Mouse (Mus musculus): ENCODE measurements at regions not wholly inside any gene's neighbourhood (a gene's known extent, or its start where the extent isn't known, plus 50 kb on each side); places are given as distances from the start of the nearest gene placed in this dataset.

DNA sequence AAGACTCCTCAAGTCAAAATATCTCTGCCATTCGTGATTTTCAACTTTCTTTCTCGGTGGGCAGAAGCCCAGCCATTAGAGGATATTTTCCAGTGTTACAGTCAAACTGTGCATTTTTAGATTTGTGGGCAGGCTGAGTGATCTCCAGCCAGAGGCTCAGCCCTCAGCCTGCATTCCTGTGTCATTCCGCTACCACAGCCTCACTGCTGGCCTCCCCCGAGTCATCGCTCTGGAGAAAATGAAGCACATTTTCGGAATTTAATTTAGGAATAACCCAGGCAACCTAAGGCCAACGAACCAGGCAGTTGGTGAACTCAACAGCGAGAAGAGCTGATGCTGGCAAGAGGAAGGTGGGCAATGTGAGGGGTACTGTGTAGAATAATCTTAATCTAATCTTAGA lies 80.9 kb upstream of the Nudt7 start:
- DNase-seq (ENCODE audit: low spot score in 2 of 2), result no peak

DNA sequence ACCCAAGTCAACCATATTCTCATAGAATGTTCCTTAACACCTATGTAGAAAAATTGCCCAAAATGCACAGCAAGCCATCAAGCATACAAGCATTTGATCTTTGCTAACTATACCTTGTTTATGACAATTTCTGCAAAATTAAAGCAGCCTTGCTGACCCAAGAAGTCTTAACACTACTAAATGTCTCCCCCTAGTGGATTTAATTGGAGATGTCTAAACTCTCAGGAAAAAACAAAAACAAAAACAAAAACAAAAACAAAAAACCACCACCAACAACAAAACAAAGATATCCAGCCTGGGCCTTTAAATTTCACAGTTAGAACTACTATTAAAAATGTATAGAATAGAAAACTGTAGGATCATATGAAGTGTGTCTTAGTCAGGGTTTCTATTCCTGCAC lies 69.8 kb upstream of the Nudt7 start:
- DNase-seq (ENCODE audit: low spot score in 2 of 2), result no peak

DNA sequence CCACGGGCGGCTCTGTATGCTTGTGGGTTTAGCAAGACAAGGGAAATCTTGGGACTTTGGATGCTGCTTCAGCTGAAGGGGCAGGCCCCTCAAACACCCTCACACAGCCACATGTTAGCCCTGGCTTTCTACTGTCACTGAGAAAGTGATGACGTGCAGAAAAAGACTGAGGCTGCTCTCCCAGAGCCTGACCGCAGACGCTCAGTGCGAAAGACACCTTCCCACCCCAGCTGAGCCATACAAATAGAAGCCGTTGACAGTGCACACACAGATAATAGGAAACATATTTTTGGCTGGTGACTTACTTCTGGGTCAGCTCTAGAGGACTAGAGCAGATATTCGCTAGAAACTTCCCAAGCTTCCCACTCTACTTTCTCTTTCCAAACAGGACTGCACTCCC lies 61.0 kb upstream of the Nudt7 start:
- DNase-seq (ENCODE audit: low spot score in 2 of 2), result no peak

DNA sequence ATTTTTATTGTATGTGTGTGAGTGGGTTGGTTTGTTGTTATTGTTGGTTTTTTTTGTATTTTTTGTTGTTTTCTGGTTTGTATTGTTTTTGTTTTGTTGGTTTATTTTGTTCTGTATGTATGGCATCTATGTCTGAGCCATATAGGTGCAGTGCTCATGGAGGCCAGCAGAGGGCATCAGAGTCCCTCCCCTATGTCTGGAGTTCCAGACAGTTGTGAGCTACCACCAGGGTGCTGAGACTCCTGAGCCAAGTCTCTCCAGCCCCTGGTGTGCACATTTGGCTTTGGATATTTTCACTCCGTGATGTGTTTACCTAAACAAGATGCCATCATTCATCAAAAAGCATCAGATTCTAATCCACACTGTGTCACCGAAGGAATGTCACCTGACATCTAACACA lies 59.2 kb upstream of the Nudt7 start:
- DNase-seq (ENCODE audit: low spot score in 2 of 2), result peak; percentile 15 to 61

DNA sequence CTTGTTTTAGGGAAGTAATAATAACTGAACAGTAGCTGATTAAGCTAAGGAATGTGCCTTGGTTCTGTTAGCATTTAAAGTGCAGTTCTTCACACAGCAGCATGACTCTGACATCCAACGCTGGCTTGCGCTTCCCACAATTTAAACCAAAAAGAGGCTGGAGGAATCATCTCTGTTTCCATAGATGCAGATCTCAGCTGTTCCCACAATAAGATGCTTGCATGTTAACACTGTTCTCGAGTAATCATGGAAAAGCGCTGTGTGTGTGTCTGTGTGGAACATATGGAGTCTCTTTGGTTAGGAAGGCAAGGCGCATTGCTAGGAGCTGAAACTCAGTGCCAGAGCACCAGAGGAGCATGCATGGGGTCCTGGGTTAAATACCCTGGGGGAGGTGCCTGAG lies 56.7 kb upstream of the Nudt7 start:
- DNase-seq (ENCODE audit: low spot score in 2 of 2), result no peak

DNA sequence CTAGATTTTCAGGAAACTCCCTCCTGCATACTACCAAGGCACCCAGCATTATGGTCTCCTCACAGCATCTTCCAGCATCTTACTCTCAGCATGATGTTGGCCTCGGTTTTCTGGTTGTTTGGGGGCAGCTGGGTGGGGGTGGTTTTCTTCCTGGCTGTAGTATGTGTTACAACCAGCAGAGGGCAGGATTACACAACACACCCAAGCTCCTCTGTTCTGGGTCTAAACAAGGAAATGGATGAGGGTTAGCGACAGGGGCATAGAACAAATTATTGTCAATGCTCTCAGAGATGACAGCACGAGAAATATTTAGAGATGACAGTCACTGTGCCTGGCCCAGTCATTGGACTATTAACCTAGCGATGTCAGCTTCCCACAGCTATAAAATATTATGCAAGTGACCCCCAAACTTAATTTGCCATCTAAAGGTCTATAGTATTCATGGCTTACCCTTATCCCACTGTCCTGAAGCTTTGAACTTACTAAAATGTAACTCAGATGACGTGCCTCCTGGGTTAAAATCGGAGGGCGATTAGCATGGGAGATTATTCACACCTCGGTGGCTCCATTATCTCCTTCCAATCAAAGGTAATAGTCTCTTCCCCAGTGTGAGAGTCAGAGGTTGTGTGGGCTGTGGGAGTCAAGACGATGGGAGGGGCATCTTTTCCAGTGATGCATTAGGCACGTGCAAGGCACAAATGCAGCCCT lies 52.2 kb upstream of the Nudt7 start:
- DNase-seq (ENCODE audit: low spot score in 2 of 2), result no peak

DNA sequence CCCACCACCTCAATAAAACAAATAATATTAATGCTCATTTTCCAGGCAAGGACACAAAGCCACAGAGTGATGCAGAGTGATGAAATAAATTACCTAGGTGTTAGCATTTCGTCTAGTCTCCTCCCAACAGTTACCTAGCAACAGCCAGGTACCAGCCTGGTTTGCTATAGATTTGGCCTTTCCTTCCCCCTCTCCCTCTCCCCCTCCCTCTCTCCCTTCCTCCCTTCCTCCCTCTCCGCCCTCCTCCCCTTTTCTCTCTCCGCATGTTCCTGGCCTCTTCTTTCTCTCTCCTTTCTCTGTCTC lies 51.6 kb upstream of the Nudt7 start:
- no peak for DNase-seq (ENCODE audit: low spot score in 2 of 2)

All from spleen, postnatal 4 days (tissue).